Mouse (Mus musculus) neutrophil, adult 5-6 weeks (primary cell): ENCODE measurements at regions not wholly inside any gene's neighbourhood (a gene's known extent, or its start where the extent isn't known, plus 50 kb on each side); places are given as distances from the start of the nearest gene placed in this dataset.
"Not testable (repeated sequence)": the region's sequence is repeated elsewhere in the genome, so short reads cannot be mapped to it uniquely, and the experiment has no call there.

Experiments
- ATAC-seq: fragments of 151-379, 151-347 bp; 2 replicates; pipeline ENCODE4 v1.8.0; 2017; ENCODE audit warnings: mild to moderate bottlenecking, moderate TSS enrichment; ENCODE audit not compliant: insufficient number of reproducible peaks, poor library complexity, low FRiP score, severe bottlenecking; ENCODE audit errors: extremely low read depth

- not testable (repeated sequence) for ATAC-seq
These were observed 461.0 kb upstream of the Olfr1507 start for GRCm38 (mm10) chr14:52956515-52956914.

GRCm38 (mm10) chr14:52944925-52945324 lies 449.4 kb upstream of the Olfr1507 start:
- not testable (repeated sequence) for ATAC-seq

GRCm38 (mm10) chr14:52942438-52942837 lies 446.9 kb upstream of the Olfr1507 start:
- ATAC-seq = not testable (repeated sequence)

GRCm38 (mm10) chr14:52941747-52942146 lies 446.2 kb upstream of the Olfr1507 start:
- ATAC-seq = not testable (repeated sequence)

GRCm38 (mm10) chr14:52920138-52920537 lies 424.6 kb upstream of the Olfr1507 start:
- ATAC-seq = not testable (repeated sequence)

GRCm38 (mm10) chr14:52913814-52914213 lies 418.3 kb upstream of the Olfr1507 start:
- not testable (repeated sequence) for ATAC-seq

- ATAC-seq = not testable (repeated sequence)
These were observed 404.1 kb upstream of the Olfr1507 start for GRCm38 (mm10) chr14:52899629-52900028.

- ATAC-seq = not testable (repeated sequence)
These were observed 402.8 kb upstream of the Olfr1507 start for GRCm38 (mm10) chr14:52898310-52898709.

- not testable (repeated sequence) for ATAC-seq
These were observed 384.4 kb upstream of the Olfr1507 start for GRCm38 (mm10) chr14:52879978-52880377.

GRCm38 (mm10) chr14:52863841-52864240 lies 368.3 kb upstream of the Olfr1507 start:
- not testable (repeated sequence) for ATAC-seq

- ATAC-seq = 0 out of 2 replicates have a peak, but pooled peaks have one; percentile 26
These were observed 367.6 kb upstream of the Olfr1507 start for GRCm38 (mm10) chr14:52863107-52863506.

- peak; percentile 41; the same call in 1 of the 2 replicates for ATAC-seq
These were observed 366.9 kb upstream of the Olfr1507 start for GRCm38 (mm10) chr14:52862491-52862890.

- not testable (repeated sequence) for ATAC-seq
These were observed 359.8 kb upstream of the Olfr1507 start for GRCm38 (mm10) chr14:52855339-52855738.

- ATAC-seq = not testable (repeated sequence)
These were observed 358.0 kb upstream of the Olfr1507 start for GRCm38 (mm10) chr14:52853598-52853997.

- 0 out of 2 replicates have a peak, but pooled peaks have one; percentile 30 for ATAC-seq
These were observed 352.4 kb upstream of the Olfr1507 start for GRCm38 (mm10) chr14:52847970-52848369.

- ATAC-seq = peak; percentile 43
These were observed 328.5 kb upstream of the Olfr1507 start for GRCm38 (mm10) chr14:52824005-52824404.

GRCm38 (mm10) chr14:52821617-52822016 lies 326.1 kb upstream of the Olfr1507 start:
- ATAC-seq = peak; percentile 52; the same call in 1 of the 2 replicates

GRCm38 (mm10) chr14:52811128-52811415 lies 315.5 kb upstream of the Olfr1507 start:
- ATAC-seq = not testable (repeated sequence)

- ATAC-seq = not testable (repeated sequence)
These were observed 315.0 kb upstream of the Olfr1507 start for GRCm38 (mm10) chr14:52810275-52811127.

GRCm38 (mm10) chr14:52801705-52802104 lies 306.2 kb upstream of the Olfr1507 start:
- not testable (repeated sequence) for ATAC-seq
